Mouse (Mus musculus) forebrain, embryonic 14.5 days (tissue): Measurements from ENCODE around the gene Xpo4. TPM values are rescaled to one million over a fixed set of nuclear protein-coding genes. Genes with fewer than 3 reads are reported as not detected.
"Not testable (repeated sequence)": the region's sequence is repeated elsewhere in the genome, so short reads cannot be mapped to it uniquely, and the experiment has no call there.

ENCODE experiments used
- ATAC-seq: fragments of 200-750 bp; cut with Nextera tagmentation; 2 replicates; pipeline ENCODE4 v1.8.0; 2017; ENCODE audit warnings: mild to moderate bottlenecking, moderate library complexity
- DNase-seq: peaks from one replicate; pipeline ENCODE4 v3.0.0-alpha.2; 2015; ENCODE audit warnings: low spot score
- H3K27ac ChIP-seq: fragments of 300-500 bp; sonication (generic); 2 replicates; pipeline ENCODE4 v1.5.1; 2014; ENCODE audit warnings: low read depth, mild to moderate bottlenecking, control low read depth, low read length, moderate library complexity
- H3K27me3 ChIP-seq: fragments of 300-500 bp; sonication (generic); replicated peaks from 2 replicates; pipeline ENCODE4 v1.6.1; 2014; ENCODE audit warnings: low read length, control low read depth, mixed read lengths; ENCODE audit not compliant: control insufficient read depth, insufficient read depth
- H3K36me3 ChIP-seq: fragments of 300-500 bp; sonication (generic); 2 replicates; pipeline ENCODE4 v1.6.1; 2014; ENCODE audit warnings: low read length, control low read depth; ENCODE audit not compliant: control insufficient read depth, insufficient read depth
- H3K4me1 ChIP-seq: fragments of 300-500 bp; sonication (generic); 2 replicates; pipeline ENCODE4 v1.6.1; 2014; ENCODE audit warnings: antibody characterized with exemption, low read length, control low read depth; ENCODE audit not compliant: control insufficient read depth, insufficient read depth
- H3K4me2 ChIP-seq: fragments of 300-500 bp; sonication (generic); 2 replicates; pipeline ENCODE4 v1.6.1; 2014; ENCODE audit warnings: mild to moderate bottlenecking, control low read depth, low read length
- H3K4me3 ChIP-seq: fragments of 300-500 bp; sonication (generic); 2 replicates; pipeline ENCODE4 v1.5.1; 2014; ENCODE audit warnings: low read depth, low read length, control low read depth
- H3K9ac ChIP-seq: fragments of 300-500 bp; sonication (generic); 2 replicates; pipeline ENCODE4 v1.6.1; 2014; ENCODE audit warnings: mild to moderate bottlenecking, low read length, control low read depth, moderate library complexity
- H3K9me3 ChIP-seq: fragments of 300-500 bp; sonication (generic); replicated peaks from 2 replicates; pipeline ENCODE4 v1.6.1; 2016; ENCODE audit warnings: low read length, control low read depth, mixed read lengths; ENCODE audit not compliant: control insufficient read depth
- WGBS: fragments of 180-500 bp; shearing (Covaris S2); extraction: QIAGEN DNeasy Blood & Tissue Kit; methylation state at CpG from one replicate; pipeline ENCODE4 v1.1.7; 2014; 5-methylcytosine and 5-hydroxymethylcytosine counted together
- polyA plus RNA-seq: library from polyadenylated mRNA; unstranded; fragments of >200 nt; fragmentation: Nextera tagmentation; extraction: Ambion mirVana; gene quantifications from 2 replicates; pipeline ENCODE4 v1.2.1, GENCODE M21; 2014

Gene Xpo4
- polyA plus RNA-seq, 1 experiment from 2014 or later: 13.7 TPM

DNA sequence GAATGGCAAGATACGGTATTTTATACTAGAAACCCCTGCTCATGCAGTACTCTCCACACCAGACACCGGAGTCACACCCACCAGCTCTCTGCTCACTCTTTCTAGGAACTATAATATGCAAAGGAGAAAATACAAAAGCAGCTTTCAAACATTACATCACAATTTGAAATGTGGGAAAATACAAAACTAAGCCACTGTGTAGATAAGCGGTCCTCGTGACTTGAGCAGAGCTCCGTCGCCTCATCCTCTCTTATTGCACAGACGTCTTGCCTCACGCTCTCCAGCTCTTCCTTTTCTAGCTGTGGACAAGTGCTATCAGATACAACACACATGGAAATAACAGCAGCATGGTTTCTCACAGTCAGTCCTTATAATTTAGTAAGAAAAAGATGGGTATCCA, 25.5 kb upstream of the Xpo4 start:
- Histone ChIP-seq H3K27ac (no peak overlapping the region), H3K4me3 (no peak overlapping the region), H3K36me3 (peaks cover 23% of the 10 kb centered on the region), H3K27me3 (no peaks in the 10 kb centered on the region), H3K9ac (no peak overlapping the region), H3K4me1 (no peaks in the 10 kb centered on the region), H3K9me3 (no peaks in the 10 kb centered on the region), H3K4me2 (no peak overlapping the region)
- 92% methylated on average over 8 of the region's 8 CpGs for WGBS
- ATAC-seq: no peak
- DNase-seq: no peak

- not testable (repeated sequence) for H3K9me3 ChIP-seq, H3K4me2 ChIP-seq, H3K4me3 ChIP-seq, ATAC-seq, H3K27ac ChIP-seq, H3K4me1 ChIP-seq, DNase-seq, H3K9ac ChIP-seq, H3K27me3 ChIP-seq
- H3K36me3 ChIP-seq: peaks cover 12% of the 10 kb centered on the region
- 88% methylated on average over 7 of the region's 7 CpGs for WGBS
Observed at GRCm38 (mm10) chr14:57688066-57688465, 22.8 kb upstream of the Xpo4 start.

DNA sequence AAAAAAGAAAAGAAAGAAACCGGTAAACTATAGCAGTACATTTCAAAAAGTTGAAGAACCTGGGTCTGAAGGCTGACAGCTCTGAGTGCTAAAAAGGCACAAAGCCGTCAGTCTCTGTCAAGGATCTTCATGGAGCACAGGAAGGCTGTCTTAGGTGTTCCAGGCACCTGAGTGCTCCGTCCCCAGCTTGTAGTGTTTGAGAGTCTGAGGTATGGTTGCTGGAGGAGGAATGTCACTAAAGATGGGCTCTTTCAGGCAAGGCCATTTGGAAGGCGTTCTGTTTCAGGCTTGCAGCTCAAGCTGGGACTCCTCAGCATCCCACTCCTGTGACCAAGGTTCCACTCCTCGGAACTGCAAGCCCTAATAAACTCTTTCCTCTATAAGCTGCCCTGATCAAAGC, 22.2 kb upstream of the Xpo4 start:
- Histone ChIP-seq H3K9ac (no peak overlapping the region), H3K4me2 (no peak overlapping the region), H3K27me3 (no peaks in the 10 kb centered on the region), H3K4me1 (no peaks in the 10 kb centered on the region), H3K4me3 (no peak overlapping the region), H3K27ac (no peak overlapping the region), H3K9me3 (no peaks in the 10 kb centered on the region), H3K36me3 (peaks cover 12% of the 10 kb centered on the region)
- no peak for ATAC-seq
- no peak for DNase-seq
- 87% methylated on average over 5 of the region's 5 CpGs for WGBS

DNA sequence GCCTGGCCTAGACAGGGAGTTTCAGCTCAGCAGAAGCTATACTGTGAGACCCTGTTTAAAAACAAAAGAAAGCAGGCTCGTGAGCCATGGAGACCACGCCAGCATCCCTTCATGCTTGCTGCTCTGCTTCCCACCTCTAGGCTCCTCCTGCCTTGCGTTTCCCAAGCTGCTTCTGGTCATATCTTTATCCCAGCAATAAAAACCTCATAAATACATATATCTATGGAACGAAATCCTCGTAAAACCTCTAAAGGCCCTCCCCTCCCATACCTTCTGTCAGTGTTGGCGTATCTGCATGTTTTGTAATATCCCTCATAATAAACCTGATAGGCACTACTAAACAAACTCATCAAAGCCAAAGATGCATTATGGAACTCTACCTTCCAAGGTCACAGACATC, 21.4 kb upstream of the Xpo4 start:
- Histone ChIP-seq H3K27me3 (no peaks in the 10 kb centered on the region), H3K4me2 (no peak overlapping the region), H3K9me3 (no peaks in the 10 kb centered on the region), H3K27ac (no peak overlapping the region), H3K9ac (no peak overlapping the region), H3K4me3 (no peak overlapping the region), H3K36me3 (peaks cover 12% of the 10 kb centered on the region), H3K4me1 (no peaks in the 10 kb centered on the region)
- no peak for ATAC-seq
- no peak for DNase-seq
- WGBS: 92% methylated on average over 6 of the region's 6 CpGs

- Histone ChIP-seq H3K4me2 (no peak overlapping the region), H3K9me3 (no peaks in the 10 kb centered on the region), H3K27ac (no peak overlapping the region), H3K36me3 (no peaks in the 10 kb centered on the region), H3K4me1 (no peaks in the 10 kb centered on the region), H3K27me3 (no peaks in the 10 kb centered on the region), H3K9ac (no peak overlapping the region), H3K4me3 (no peak overlapping the region)
- ATAC-seq (no peak), DNase-seq (peak; percentile 68)
- 0% methylated on average over 1 of the region's 1 CpGs for WGBS
Observed at GRCm38 (mm10) chr14:57684579-57684978, 19.3 kb upstream of the Xpo4 start.

DNA sequence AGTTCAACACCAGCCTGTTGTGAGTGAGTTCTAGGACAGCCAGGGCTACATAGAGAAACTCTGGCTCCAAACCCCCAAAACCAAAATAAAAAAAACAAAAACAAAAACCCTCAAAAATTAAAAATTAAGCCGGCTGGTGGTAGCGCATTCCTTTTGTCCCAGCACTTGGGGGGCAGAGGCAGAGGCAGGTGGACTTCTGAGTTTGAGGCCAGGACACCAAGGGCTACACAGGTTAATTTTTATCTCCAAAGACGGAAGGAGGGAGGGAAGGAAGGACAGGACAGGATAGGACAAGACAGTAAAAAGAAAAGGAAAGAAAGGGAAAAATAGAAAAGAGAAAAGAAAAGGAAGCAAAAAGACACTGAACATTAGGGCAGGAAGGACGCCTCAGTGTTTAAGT, 17.5 kb upstream of the Xpo4 start:
- 84% methylated on average over 4 of the region's 4 CpGs for WGBS
- no peaks in the 10 kb centered on the region for H3K27me3 ChIP-seq

GRCm38 (mm10) chr14:57679958-57680535, 14.8 kb upstream of the Xpo4 start:
- no peak overlapping the region for H3K4me3 ChIP-seq
- ATAC-seq (peak; percentile 89), DNase-seq (peak; percentile 93)
- no peak overlapping the region for H3K27ac ChIP-seq
- no peaks in the 10 kb centered on the region for H3K27me3 ChIP-seq
- H3K36me3 ChIP-seq: no peaks in the 10 kb centered on the region
- no peaks in the 10 kb centered on the region for H3K4me1 ChIP-seq
- no peak overlapping the region for H3K9ac ChIP-seq
- no peaks in the 10 kb centered on the region for H3K9me3 ChIP-seq
- WGBS: 36% methylated on average over 5 of the region's 5 CpGs
- no peak overlapping the region for H3K4me2 ChIP-seq

More for the DNA sequence above, 17.5 kb upstream of the Xpo4 start:
- Histone ChIP-seq H3K4me3 (no peak overlapping the region), H3K36me3 (no peaks in the 10 kb centered on the region), H3K9me3 (no peaks in the 10 kb centered on the region), H3K4me1 (no peaks in the 10 kb centered on the region), H3K4me2 (no peak overlapping the region), H3K27ac (no peak overlapping the region), H3K9ac (no peak overlapping the region)
- DNase-seq (no peak), ATAC-seq (no peak)

DNA sequence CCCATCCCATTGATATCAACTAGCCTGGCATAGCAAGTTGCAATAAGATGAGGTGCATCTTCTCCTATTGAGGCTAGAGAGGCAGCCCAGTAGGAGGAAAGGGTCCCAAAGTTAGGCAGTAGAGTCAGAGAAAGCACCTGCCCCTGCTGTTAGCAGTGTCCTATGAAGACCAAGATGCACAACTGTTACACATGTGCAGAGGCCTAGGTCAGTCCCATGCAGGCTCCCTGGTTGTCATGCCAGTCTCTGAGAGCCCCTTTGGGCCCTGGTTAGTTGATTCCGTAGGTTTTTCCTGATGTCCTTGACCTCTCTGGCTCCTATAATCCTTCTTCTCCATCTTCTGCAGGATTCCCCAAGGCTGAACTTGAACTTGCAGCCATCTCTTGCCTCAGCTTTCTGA, 14.3 kb upstream of the Xpo4 start:
- ATAC-seq (peak; percentile 54; the same call in 1 of the 2 replicates), DNase-seq (no peak)
- H3K4me3 ChIP-seq: no peak overlapping the region
- H3K9ac ChIP-seq: no peak overlapping the region
- H3K36me3 ChIP-seq: no peaks in the 10 kb centered on the region
- H3K9me3 ChIP-seq: no peaks in the 10 kb centered on the region
- WGBS: 33% methylated on average over 1 of the region's 1 CpGs
- no peaks in the 10 kb centered on the region for H3K27me3 ChIP-seq
- H3K27ac ChIP-seq: no peak overlapping the region
- no peaks in the 10 kb centered on the region for H3K4me1 ChIP-seq
- H3K4me2 ChIP-seq: no peak overlapping the region

- no peak overlapping the region for H3K27ac ChIP-seq
- H3K9me3 ChIP-seq: no peaks in the 10 kb centered on the region
- peak; percentile 11 for DNase-seq
- ATAC-seq: no peak
- H3K36me3 ChIP-seq: no peaks in the 10 kb centered on the region
- H3K4me1 ChIP-seq: no peaks in the 10 kb centered on the region
- H3K27me3 ChIP-seq: no peaks in the 10 kb centered on the region
- H3K4me2 ChIP-seq: no peak overlapping the region
- H3K9ac ChIP-seq: no peak overlapping the region
- 54% methylated on average over 2 of the region's 2 CpGs for WGBS
- H3K4me3 ChIP-seq: no peak overlapping the region
Observed at GRCm38 (mm10) chr14:57675481-57675880, 10.3 kb upstream of the Xpo4 start.
